Mouse (Mus musculus): ENCODE results near the gene Rgs10. TPM values are rescaled to one million over a fixed set of nuclear protein-coding genes. Genes with fewer than 3 reads are reported as not detected.

The Rgs10 gene
- polyA plus RNA-seq, 2 experiments from 2014 or later = 294 to 357 TPM

DNA sequence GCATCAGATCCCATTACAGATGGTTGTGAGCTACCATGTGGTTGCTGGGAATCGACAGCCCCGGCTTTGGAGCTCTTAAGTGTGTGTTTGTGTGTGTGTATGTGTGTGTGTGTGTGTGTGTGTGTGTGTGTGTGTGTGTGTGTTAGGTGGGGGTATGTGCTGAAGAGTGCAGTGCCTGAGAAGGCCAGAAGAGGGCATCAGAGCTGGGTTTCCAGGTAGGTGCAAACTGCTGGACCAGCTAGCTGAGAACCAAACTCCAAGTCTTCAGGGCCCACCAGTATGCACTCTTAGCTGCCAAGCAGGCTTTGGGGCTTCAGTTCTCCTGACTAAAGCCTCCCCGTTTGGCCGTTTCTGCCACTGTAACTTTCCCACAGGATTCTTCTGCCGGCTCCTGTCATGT is 10.3 kb downstream of the Rgs10 start:
- ATAC-seq = no peak

GRCm38 (mm10) chr7:128403988-128404387 is 14.6 kb downstream of the Rgs10 start:
- ATAC-seq = no peak

GRCm38 (mm10) chr7:128403586-128403985 is 15.0 kb downstream of the Rgs10 start:
- no peak for ATAC-seq

DNA sequence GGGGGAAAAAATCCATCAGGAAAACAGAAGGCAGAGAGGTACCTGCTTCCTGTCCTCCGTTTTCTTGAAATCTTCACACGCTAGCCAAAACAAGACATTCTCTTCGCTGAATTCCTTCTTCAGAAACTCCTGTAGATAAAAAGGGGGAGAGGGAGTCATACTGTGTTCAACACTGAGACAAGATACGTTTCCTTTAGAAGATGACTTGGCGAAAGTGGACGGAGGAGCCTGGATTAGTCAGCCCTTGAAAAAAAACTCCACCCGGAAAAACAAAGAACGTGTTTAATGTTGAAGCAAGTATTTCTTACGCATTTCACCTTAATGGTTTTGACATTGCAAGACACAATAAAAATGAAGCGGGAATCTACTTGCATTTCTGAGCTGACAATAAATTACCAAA is 15.4 kb downstream of the Rgs10 start:
- ATAC-seq = no peak

DNA sequence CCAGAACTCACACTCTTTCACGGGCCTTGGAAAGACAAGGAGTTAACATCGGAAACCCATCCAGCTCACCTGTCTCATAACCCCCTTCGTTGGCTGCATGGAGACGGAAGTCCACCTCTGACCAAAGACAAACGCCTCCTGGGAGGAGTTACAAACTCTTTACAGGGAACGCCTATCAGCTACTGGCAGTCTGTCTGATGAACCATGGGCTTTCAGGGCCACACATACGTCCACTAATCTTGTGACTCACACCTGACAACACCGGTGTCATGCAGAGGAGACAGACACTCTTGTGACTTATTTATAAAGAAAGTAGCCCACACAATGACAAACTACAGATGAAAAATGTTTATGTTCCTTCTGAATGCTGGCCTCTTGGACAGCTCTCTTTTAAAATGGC is 16.0 kb downstream of the Rgs10 start:
- ATAC-seq = no peak

DNA sequence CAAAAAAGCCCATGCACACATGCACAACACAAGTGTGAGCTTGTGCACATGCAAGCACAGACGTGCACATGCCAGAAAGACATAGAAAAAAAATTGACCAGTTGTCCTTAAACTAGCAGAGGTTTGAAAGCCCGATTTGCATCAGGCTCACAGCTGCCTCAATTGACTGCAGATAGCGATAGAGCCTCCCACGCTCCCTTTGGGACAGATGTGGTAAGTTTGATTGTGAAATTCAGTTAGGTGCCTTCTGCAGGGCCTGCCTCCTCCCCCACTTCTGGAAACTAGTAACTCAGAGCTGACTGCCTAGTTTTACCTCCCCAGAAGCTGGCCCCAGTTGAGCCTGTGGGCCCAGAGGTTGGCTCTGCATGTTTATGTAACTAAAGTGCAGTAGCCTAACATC is 19.9 kb downstream of the Rgs10 start:
- peak; percentile 60 for ATAC-seq

GRCm38 (mm10) chr7:128397066-128397465 is 21.5 kb downstream of the Rgs10 start:
- no peak for ATAC-seq

DNA sequence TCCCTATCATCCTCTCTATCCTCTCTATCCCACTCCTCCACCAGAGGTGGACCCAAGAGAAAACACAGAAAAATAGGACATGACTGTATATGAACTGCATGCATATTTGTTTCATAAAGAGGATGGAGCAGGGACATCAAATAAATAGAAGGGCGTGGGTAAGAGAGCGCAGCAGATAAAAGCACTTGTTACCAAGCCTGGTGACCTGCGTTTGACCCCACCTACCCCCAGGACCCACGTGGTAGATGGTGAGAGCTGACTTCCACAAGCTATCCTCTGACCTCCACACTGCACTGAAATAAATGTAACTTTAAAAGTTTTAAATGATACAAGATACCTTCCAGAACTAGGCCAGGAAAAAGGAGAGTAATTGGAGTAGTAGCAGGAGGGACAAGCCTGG is 24.8 kb downstream of the Rgs10 start:
- no peak for ATAC-seq

DNA sequence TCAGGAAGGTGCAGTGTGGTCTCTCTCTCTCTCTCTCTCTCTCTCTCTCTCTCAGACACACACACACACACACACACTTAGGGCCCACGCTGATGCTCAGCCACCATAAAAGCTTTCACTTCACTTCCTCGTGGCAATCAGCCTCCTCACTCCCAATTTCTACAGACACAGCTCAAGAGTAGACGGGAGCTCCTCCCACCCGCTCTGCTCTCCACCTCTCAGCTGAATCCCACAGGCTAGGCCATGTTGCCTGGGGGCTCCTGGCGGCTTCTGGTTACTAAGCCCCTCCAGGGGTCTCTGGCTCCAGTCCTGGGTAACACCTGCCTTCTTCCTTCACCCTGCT is 25.6 kb downstream of the Rgs10 start:
- ATAC-seq = no peak

DNA sequence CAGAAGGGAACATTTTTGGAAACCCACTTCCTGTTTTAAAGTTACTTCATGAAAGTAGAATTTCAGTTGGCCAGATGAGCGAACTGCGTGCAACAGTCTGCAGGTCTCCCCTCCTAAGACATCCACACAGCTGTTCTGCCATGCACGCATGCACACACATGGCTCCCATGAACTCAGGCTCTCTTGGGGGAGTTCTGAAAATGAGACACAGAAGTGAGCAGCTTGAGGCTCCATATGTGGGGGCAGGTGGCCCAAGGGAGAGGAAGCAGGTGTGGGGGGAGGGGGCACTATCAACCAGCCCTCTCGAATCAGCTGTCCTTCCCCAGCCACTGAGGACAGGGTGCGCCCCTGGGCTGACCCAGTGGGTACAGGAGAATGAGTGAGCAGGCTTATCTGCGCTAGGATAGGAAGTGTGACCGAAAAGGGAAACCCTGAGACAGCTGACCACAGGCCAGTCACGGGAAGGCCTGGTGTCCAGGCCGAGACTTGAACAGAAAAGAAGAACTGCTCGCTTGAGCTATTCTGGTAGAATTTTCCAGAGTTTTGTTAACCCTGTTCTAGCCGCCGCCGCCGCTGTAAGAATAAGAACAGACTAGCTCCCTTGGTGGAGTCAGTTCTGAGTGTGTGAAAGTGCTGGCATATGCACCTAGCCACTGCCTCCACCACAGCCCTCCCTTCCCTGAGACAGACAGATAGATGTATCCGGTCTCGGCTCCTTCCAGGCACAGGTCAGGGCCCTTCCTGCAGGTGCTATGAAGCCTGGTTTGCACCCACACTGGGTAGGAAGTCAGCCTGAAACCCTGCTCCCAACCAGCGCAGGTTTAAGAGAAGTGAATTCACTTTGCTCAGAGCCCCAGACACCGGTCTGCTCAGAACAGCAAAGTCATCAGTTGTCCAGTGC is 26.2 kb downstream of the Rgs10 start:
- ATAC-seq = peak; percentile 92

DNA sequence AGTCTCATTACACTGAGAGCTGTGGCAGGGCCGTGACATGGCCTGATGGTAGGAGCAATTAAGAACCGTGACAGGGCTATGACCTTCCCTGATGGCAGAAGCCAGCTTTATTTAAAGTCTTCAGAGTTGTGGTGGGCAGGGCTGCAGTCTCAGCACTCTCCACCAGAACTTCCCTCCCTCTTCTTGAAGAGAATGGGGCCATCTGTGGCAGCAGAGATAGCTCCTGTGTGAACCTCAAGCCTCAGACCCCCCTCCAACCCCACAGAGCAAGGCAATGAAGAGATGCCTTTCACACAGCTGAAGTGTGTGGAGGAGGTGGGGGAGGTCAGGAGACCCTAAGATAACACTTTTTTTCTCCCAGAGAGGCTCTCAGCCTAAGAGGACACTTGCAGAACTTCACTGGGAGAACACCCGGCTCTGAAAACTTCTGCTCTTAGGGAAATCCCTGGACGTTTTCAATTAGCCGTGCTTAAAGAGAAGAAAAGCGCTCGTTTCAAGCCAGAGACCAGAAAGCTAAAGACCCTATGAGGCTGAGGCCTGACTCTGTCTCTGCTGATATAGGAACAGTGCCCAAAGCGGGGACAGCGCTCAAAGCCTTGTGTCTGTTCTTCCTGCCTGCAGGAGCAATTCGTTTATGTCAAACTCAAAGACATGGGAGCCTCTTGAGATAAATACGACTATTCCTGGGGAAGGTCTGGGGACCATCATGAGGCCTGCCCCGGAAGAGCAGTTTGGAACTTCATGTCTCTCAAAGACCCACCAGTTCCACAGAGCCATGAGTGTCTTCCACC is 27.1 kb downstream of the Rgs10 start:
- ATAC-seq = no peak

- no peak for ATAC-seq
Measured at GRCm38 (mm10) chr7:128388968-128389367, 29.6 kb downstream of the Rgs10 start.

GRCm38 (mm10) chr7:128383726-128384463 is 34.7 kb downstream of the Rgs10 start:
- ATAC-seq = peak; percentile 85

- peak; percentile 26 for ATAC-seq
Measured at GRCm38 (mm10) chr7:128383189-128383725, 35.3 kb downstream of the Rgs10 start.

DNA sequence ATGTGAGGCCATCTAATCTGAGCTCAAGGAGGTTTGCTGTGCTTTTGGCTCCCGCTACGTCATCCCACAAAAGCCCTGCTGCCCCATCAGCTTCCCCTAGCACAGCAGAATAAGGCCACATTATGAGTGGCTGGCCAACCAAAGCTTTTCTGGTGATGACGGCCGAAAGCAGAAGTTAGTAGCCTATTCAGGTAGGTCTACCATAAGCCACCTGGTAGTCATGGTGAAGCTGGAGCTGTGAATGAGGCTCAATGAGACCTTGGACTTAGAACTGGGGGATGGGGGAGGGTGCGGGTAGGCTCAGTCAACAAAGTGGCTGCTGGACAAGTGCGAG is 36.1 kb downstream of the Rgs10 start:
- no peak for ATAC-seq

GRCm38 (mm10) chr7:128381811-128382526 is 36.6 kb downstream of the Rgs10 start:
- peak; percentile 25 for ATAC-seq

DNA sequence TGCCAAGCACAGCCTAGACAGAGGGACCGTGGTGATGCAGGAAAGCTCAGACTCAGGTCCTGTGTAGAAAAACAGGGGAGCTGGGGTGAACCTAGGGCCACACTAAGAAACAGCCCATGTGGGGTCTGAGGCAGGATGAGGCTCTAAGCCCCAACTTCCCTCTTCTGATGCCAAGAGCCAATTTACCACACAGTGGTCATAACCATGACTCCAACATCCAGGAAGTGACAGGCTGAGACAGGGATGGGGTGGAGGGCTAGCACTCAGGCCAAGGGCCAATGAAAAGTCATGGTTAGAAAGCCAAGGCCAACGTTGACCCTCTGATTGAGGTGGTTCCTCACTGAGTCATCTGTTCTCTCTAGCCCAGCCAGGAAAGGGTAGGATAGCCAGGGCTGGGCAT is 37.6 kb downstream of the Rgs10 start:
- ATAC-seq = no peak

DNA sequence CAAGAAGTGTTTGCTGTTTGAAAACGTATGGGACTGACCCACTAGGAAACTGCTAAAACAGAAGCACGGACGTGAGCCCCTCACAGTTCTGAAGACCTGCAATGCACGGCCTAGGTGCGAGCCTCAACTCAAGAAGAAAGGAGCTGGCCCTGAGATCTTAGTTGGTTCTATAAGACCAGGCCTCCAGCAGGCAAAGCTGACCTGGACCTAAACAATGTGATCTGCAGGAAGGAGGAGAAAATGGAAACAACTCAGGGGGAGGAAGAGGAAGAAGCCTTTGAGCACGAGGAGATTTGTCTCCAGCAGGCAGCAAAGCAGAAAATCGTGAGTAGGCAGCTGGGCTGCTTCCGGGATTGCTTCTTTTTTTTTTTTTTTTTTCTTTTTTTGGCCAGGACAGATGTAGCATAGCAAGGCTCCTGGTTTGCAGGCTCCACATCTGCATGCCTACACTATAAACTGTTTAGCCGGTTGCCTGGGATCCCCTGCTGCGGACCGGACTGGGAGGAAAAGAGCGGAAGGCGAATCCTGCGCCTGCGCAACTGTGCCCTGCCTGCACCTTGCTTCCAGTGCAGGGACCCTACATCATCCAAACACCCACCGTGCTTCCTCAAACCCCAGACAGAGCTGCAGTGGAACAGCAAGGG is 39.3 kb downstream of the Rgs10 start:
- no peak for ATAC-seq

DNA sequence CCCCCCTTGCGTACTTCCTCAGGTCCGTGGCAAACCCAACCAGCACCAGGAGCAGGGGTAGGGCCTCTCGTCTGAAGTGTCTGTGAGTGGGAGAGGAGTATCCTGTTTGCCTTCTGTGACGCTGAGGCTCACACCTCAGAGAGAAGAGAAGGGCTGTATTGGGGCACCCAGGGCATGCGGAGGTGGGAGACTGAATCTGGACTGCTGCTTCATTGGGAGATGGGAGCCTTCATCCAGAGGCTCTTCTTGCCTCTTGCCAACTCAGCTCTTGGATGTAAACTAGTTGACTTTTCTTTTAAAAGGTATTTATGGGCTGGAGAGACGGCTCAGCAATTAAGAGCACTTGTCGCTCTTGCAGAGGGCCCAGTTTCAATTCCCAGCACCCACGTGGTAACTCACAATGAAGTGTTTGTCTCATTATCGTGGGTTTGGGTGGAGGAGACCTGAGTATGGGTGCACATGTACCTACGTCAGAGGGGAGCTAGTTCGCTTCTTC is 42.3 kb downstream of the Rgs10 start:
- ATAC-seq = peak; percentile 62

- ATAC-seq = peak; percentile 67
Measured at GRCm38 (mm10) chr7:128374156-128374555, 44.4 kb downstream of the Rgs10 start.

GRCm38 (mm10) chr7:128373751-128374150 is 44.8 kb downstream of the Rgs10 start:
- no peak for ATAC-seq

- no peak for ATAC-seq
Measured at GRCm38 (mm10) chr7:128372331-128372730, 46.2 kb downstream of the Rgs10 start.
